Mouse (Mus musculus): ENCODE measurements around the gene Vezt.

DNA sequence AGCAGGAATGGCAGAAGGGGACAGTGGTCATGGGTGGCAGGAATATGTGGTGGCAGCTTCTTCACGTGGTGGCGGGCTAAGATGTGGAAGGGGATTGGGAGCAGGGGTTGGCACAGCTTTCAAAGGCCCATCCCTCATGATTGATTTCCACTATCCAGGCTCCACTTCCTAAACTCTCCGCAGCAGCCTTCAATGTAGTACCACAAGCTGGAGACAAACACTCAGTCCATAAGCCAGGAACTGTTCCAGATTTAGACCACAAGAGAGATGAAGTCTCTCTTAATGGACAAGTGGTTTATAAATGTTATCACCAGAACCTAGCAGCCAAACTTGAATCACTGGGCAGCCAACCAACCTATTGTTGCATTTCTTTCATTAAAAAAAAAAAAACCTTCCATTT, 81.6 kb downstream of the Vezt start:
- TF ChIP-seq MAX (IDR thresholded peaks at IDR 0.05; ENCODE audit: low read length): no peak
- TF ChIP-seq EP300 (IDR thresholded peaks at IDR 0.05; ENCODE audit: low read length): no peak
- no peak for TF ChIP-seq POLR2A (IDR thresholded peaks at IDR 0.05; ENCODE audit: low read depth, low read length)
- TF ChIP-seq CTCF (conservative IDR thresholded peaks at IDR 0.05 in 1 of 2, IDR thresholded peaks at IDR 0.05 in 1 of 2; ENCODE audit: low read depth in 2 of 2, low read length in 2 of 2): no peak
- TF ChIP-seq TCF12 (IDR thresholded peaks at IDR 0.05; ENCODE audit: low read depth, low read length): no peak
- no peak for TF ChIP-seq POLR2AphosphoS2 (IDR thresholded peaks at IDR 0.05; ENCODE audit: low read depth, low read length)
- no peak for TF ChIP-seq USF2 (conservative IDR thresholded peaks at IDR 0.05; ENCODE audit: low read depth, low read length)
- TF ChIP-seq RAD21 (IDR thresholded peaks at IDR 0.05; ENCODE audit: low read depth, low read length): no peak
- TF ChIP-seq GABPA (IDR thresholded peaks at IDR 0.05; ENCODE audit: insufficient replicate concordance, low read depth, low read length): no peak
- no peak for TF ChIP-seq MAFK (IDR thresholded peaks at IDR 0.05; ENCODE audit: insufficient replicate concordance, low read length)
- TF ChIP-seq JUND (conservative IDR thresholded peaks at IDR 0.05; ENCODE audit: low read depth, low read length): no peak
- no peak for TF ChIP-seq SIN3A (IDR thresholded peaks at IDR 0.05; ENCODE audit: low read length)
- TF ChIP-seq MEF2A (IDR thresholded peaks at IDR 0.05; ENCODE audit: borderline replicate concordance, low read depth, low read length): no peak

Data from CH12.LX (cell line).